Mouse (Mus musculus): ENCODE results near the gene Slfn14. TPM values are rescaled to one million over a fixed set of nuclear protein-coding genes. Genes with fewer than 3 reads are reported as not detected.

Slfn14 gene
- polyA plus RNA-seq, 1 experiment from 2014 or later: 2.4 TPM

- H3K4me1 ChIP-seq (replicated peaks; ENCODE audit: control insufficient read depth, insufficient read depth, low read length): peaks cover 15% of the 10 kb centered on the region
- no peak for ATAC-seq (replicated peaks; ENCODE audit: low FRiP score)
- no peaks in the 10 kb centered on the region for H3K27me3 ChIP-seq (replicated peaks; ENCODE audit: control insufficient read depth, insufficient read depth, low read length)
- H3K9ac ChIP-seq (ENCODE audit: low read depth, low read length): peak overlapping the region; percentile 77
- H3K4me3 ChIP-seq (ENCODE audit: low read depth, low read length): peak overlapping the region; percentile 74
- peak overlapping the region; percentile 83 for H3K4me2 ChIP-seq
- no peak overlapping the region for H3K27ac ChIP-seq (ENCODE audit: low read depth, low read length)
- peaks cover 8% of the 10 kb centered on the region; the same call in 1 of the 2 replicates for H3K36me3 ChIP-seq (ENCODE audit: control insufficient read depth, insufficient read depth, low read length)
- DNase-seq (ENCODE audit: low spot score): no peak
- H3K9me3 ChIP-seq (ENCODE audit: control insufficient read depth, low read length): no peaks in the 10 kb centered on the region
- WGBS: 1% methylated on average over 5 of the region's 5 CpGs
Observed at GRCm38 (mm10) chr11:83292251-83292587, 5.7 kb upstream of the Slfn14 start.

GRCm38 (mm10) chr11:83291375-83292250 is 5.1 kb upstream of the Slfn14 start:
- no peaks in the 10 kb centered on the region for H3K27me3 ChIP-seq (replicated peaks; ENCODE audit: control insufficient read depth, insufficient read depth, low read length)
- H3K9me3 ChIP-seq (ENCODE audit: control insufficient read depth, low read length): no peaks in the 10 kb centered on the region
- peak overlapping the region; percentile 83 for H3K4me2 ChIP-seq
- peak overlapping the region; percentile 77 for H3K9ac ChIP-seq (ENCODE audit: low read depth, low read length)
- under 1% methylated on average over 38 of the region's 38 CpGs for WGBS
- ATAC-seq (replicated peaks; ENCODE audit: low FRiP score) (peak; percentile 96), DNase-seq (ENCODE audit: low spot score) (peak; percentile 90)
- H3K36me3 ChIP-seq (ENCODE audit: control insufficient read depth, insufficient read depth, low read length): peaks cover 6% of the 10 kb centered on the region; the same call in 1 of the 2 replicates
- H3K27ac ChIP-seq (ENCODE audit: low read depth, low read length): peak overlapping the region; percentile 69
- peaks cover 17% of the 10 kb centered on the region for H3K4me1 ChIP-seq (replicated peaks; ENCODE audit: control insufficient read depth, insufficient read depth, low read length)
- peak overlapping the region; percentile 74 for H3K4me3 ChIP-seq (ENCODE audit: low read depth, low read length)

GRCm38 (mm10) chr11:83289633-83290032 is 3.1 kb upstream of the Slfn14 start:
- Histone ChIP-seq H3K27me3 (replicated peaks; ENCODE audit: control insufficient read depth, insufficient read depth, low read length) (no peaks in the 10 kb centered on the region), H3K9me3 (ENCODE audit: control insufficient read depth, low read length) (no peaks in the 10 kb centered on the region), H3K4me3 (ENCODE audit: low read depth, low read length) (no peak overlapping the region), H3K27ac (ENCODE audit: low read depth, low read length) (no peak overlapping the region), H3K9ac (ENCODE audit: low read depth, low read length) (no peak overlapping the region), H3K4me2 (no peak overlapping the region), H3K4me1 (replicated peaks; ENCODE audit: control insufficient read depth, insufficient read depth, low read length) (peaks cover 23% of the 10 kb centered on the region), H3K36me3 (ENCODE audit: control insufficient read depth, insufficient read depth, low read length) (no peaks in the 10 kb centered on the region)
- WGBS: 64% methylated on average over 2 of the region's 2 CpGs
- no peak for DNase-seq (ENCODE audit: low spot score)
- no peak for ATAC-seq (replicated peaks; ENCODE audit: low FRiP score)

- DNase-seq (ENCODE audit: low spot score): no peak
- Histone ChIP-seq H3K9ac (ENCODE audit: low read depth, low read length) (no peak overlapping the region), H3K36me3 (ENCODE audit: control insufficient read depth, insufficient read depth, low read length) (no peaks in the 10 kb centered on the region), H3K4me3 (ENCODE audit: low read depth, low read length) (no peak overlapping the region), H3K27me3 (replicated peaks; ENCODE audit: control insufficient read depth, insufficient read depth, low read length) (no peaks in the 10 kb centered on the region), H3K4me2 (no peak overlapping the region), H3K9me3 (ENCODE audit: control insufficient read depth, low read length) (no peaks in the 10 kb centered on the region), H3K4me1 (replicated peaks; ENCODE audit: control insufficient read depth, insufficient read depth, low read length) (peaks cover 23% of the 10 kb centered on the region), H3K27ac (ENCODE audit: low read depth, low read length) (no peak overlapping the region)
- WGBS: 89% methylated on average over 5 of the region's 5 CpGs
- ATAC-seq (replicated peaks; ENCODE audit: low FRiP score): no peak
Observed at GRCm38 (mm10) chr11:83289036-83289435, 2.5 kb upstream of the Slfn14 start.

GRCm38 (mm10) chr11:83285627-83286026 is 899 bp downstream of the Slfn14 start:
- H3K4me2 ChIP-seq: peak overlapping the region; percentile 32
- H3K9me3 ChIP-seq (ENCODE audit: control insufficient read depth, low read length): no peaks in the 10 kb centered on the region
- H3K4me1 ChIP-seq (replicated peaks; ENCODE audit: control insufficient read depth, insufficient read depth, low read length): peaks cover 13% of the 10 kb centered on the region
- H3K36me3 ChIP-seq (ENCODE audit: control insufficient read depth, insufficient read depth, low read length): no peaks in the 10 kb centered on the region
- peak overlapping the region; percentile 17; the same call in 1 of the 2 replicates for H3K27ac ChIP-seq (ENCODE audit: low read depth, low read length)
- WGBS: 85% methylated on average over 4 of the region's 4 CpGs
- DNase-seq (ENCODE audit: low spot score): no peak
- no peak for ATAC-seq (replicated peaks; ENCODE audit: low FRiP score)
- H3K9ac ChIP-seq (ENCODE audit: low read depth, low read length): no peak overlapping the region
- peak overlapping the region; percentile 5; the same call in 1 of the 2 replicates for H3K4me3 ChIP-seq (ENCODE audit: low read depth, low read length)
- H3K27me3 ChIP-seq (replicated peaks; ENCODE audit: control insufficient read depth, insufficient read depth, low read length): no peaks in the 10 kb centered on the region

- ATAC-seq (replicated peaks; ENCODE audit: low FRiP score) (no peak), DNase-seq (ENCODE audit: low spot score) (no peak)
- 50% methylated on average over 2 of the region's 2 CpGs for WGBS
- H3K9me3 ChIP-seq (ENCODE audit: control insufficient read depth, low read length): no peaks in the 10 kb centered on the region
- no peak overlapping the region for H3K27ac ChIP-seq (ENCODE audit: low read depth, low read length)
- peaks cover 12% of the 10 kb centered on the region for H3K4me1 ChIP-seq (replicated peaks; ENCODE audit: control insufficient read depth, insufficient read depth, low read length)
- H3K9ac ChIP-seq (ENCODE audit: low read depth, low read length): no peak overlapping the region
- no peak overlapping the region for H3K4me2 ChIP-seq
- H3K36me3 ChIP-seq (ENCODE audit: control insufficient read depth, insufficient read depth, low read length): no peaks in the 10 kb centered on the region
- H3K27me3 ChIP-seq (replicated peaks; ENCODE audit: control insufficient read depth, insufficient read depth, low read length): no peaks in the 10 kb centered on the region
- H3K4me3 ChIP-seq (ENCODE audit: low read depth, low read length): no peak overlapping the region
Observed at GRCm38 (mm10) chr11:83282084-83282483, 4.4 kb downstream of the Slfn14 start.

GRCm38 (mm10) chr11:83279691-83280090 is 6.8 kb downstream of the Slfn14 start:
- H3K27ac ChIP-seq (ENCODE audit: low read depth, low read length): no peak overlapping the region
- 77% methylated on average over 6 of the region's 6 CpGs for WGBS
- no peak overlapping the region for H3K4me3 ChIP-seq (ENCODE audit: low read depth, low read length)
- no peak overlapping the region for H3K9ac ChIP-seq (ENCODE audit: low read depth, low read length)
- DNase-seq (ENCODE audit: low spot score): no peak
- no peaks in the 10 kb centered on the region for H3K36me3 ChIP-seq (ENCODE audit: control insufficient read depth, insufficient read depth, low read length)
- no peak for ATAC-seq (replicated peaks; ENCODE audit: low FRiP score)
- H3K9me3 ChIP-seq (ENCODE audit: control insufficient read depth, low read length): no peaks in the 10 kb centered on the region
- H3K4me2 ChIP-seq: no peak overlapping the region
- no peaks in the 10 kb centered on the region for H3K4me1 ChIP-seq (replicated peaks; ENCODE audit: control insufficient read depth, insufficient read depth, low read length)
- H3K27me3 ChIP-seq (replicated peaks; ENCODE audit: control insufficient read depth, insufficient read depth, low read length): peaks cover 8% of the 10 kb centered on the region; the same call in 1 of the 2 replicates

GRCm38 (mm10) chr11:83279024-83279423 is 7.5 kb downstream of the Slfn14 start:
- DNase-seq (ENCODE audit: low spot score) (no peak), ATAC-seq (replicated peaks; ENCODE audit: low FRiP score) (no peak)
- Histone ChIP-seq H3K27ac (ENCODE audit: low read depth, low read length) (no peak overlapping the region), H3K9ac (ENCODE audit: low read depth, low read length) (no peak overlapping the region), H3K4me2 (no peak overlapping the region), H3K36me3 (ENCODE audit: control insufficient read depth, insufficient read depth, low read length) (no peaks in the 10 kb centered on the region), H3K9me3 (ENCODE audit: control insufficient read depth, low read length) (no peaks in the 10 kb centered on the region), H3K4me3 (ENCODE audit: low read depth, low read length) (no peak overlapping the region), H3K4me1 (replicated peaks; ENCODE audit: control insufficient read depth, insufficient read depth, low read length) (no peaks in the 10 kb centered on the region), H3K27me3 (replicated peaks; ENCODE audit: control insufficient read depth, insufficient read depth, low read length) (peaks cover 8% of the 10 kb centered on the region; the same call in 1 of the 2 replicates)
- 84% methylated on average over 4 of the region's 4 CpGs for WGBS

GRCm38 (mm10) chr11:83276251-83276650 is 10.3 kb downstream of the Slfn14 start:
- peaks cover 8% of the 10 kb centered on the region; the same call in 1 of the 2 replicates for H3K27me3 ChIP-seq (replicated peaks; ENCODE audit: control insufficient read depth, insufficient read depth, low read length)

More at GRCm38 (mm10) chr11:83276251-83276650, 10.3 kb downstream of the Slfn14 start:
- H3K4me2 ChIP-seq: no peak overlapping the region
- no peak for DNase-seq (ENCODE audit: low spot score)
- 66% methylated on average over 7 of the region's 7 CpGs for WGBS
- H3K9me3 ChIP-seq (ENCODE audit: control insufficient read depth, low read length): no peaks in the 10 kb centered on the region
- H3K4me3 ChIP-seq (ENCODE audit: low read depth, low read length): no peak overlapping the region
- H3K36me3 ChIP-seq (ENCODE audit: control insufficient read depth, insufficient read depth, low read length): no peaks in the 10 kb centered on the region
- peaks cover 6% of the 10 kb centered on the region; the same call in 1 of the 2 replicates for H3K4me1 ChIP-seq (replicated peaks; ENCODE audit: control insufficient read depth, insufficient read depth, low read length)
- no peak for ATAC-seq (replicated peaks; ENCODE audit: low FRiP score)
- no peak overlapping the region for H3K9ac ChIP-seq (ENCODE audit: low read depth, low read length)
- no peak overlapping the region for H3K27ac ChIP-seq (ENCODE audit: low read depth, low read length)

Measured in liver, embryonic 11.5 days (tissue).